Mouse (Mus musculus): ENCODE data around the gene Mkln1.

Gene Mkln1

GRCm38 (mm10) chr6:31519001-31519471, 120.5 kb downstream of the Mkln1 start:
- DNase-seq: no peak

- no peak for DNase-seq
These were observed 122.1 kb downstream of the Mkln1 start for GRCm38 (mm10) chr6:31520486-31521215.

GRCm38 (mm10) chr6:31521491-31522355, 123.2 kb downstream of the Mkln1 start:
- no peak for DNase-seq

- no peak for DNase-seq
These were observed 123.9 kb downstream of the Mkln1 start for GRCm38 (mm10) chr6:31522478-31522877.

- no peak for DNase-seq
These were observed 124.5 kb downstream of the Mkln1 start for GRCm38 (mm10) chr6:31523039-31523438.

- DNase-seq: no peak
These were observed 125.1 kb downstream of the Mkln1 start for GRCm38 (mm10) chr6:31523657-31524056.

GRCm38 (mm10) chr6:31524121-31524520, 125.6 kb downstream of the Mkln1 start:
- no peak for DNase-seq

- no peak for DNase-seq
These were observed 126.1 kb downstream of the Mkln1 start for GRCm38 (mm10) chr6:31524647-31525046.

GRCm38 (mm10) chr6:31525231-31525900, 126.8 kb downstream of the Mkln1 start:
- DNase-seq: peak; percentile 29 to 48

GRCm38 (mm10) chr6:31526929-31527328, 128.4 kb downstream of the Mkln1 start:
- DNase-seq: no peak

GRCm38 (mm10) chr6:31527897-31528296, 129.4 kb downstream of the Mkln1 start:
- peak in 1 of 2 experiments; percentile 24 for DNase-seq

GRCm38 (mm10) chr6:31528339-31528738, 129.8 kb downstream of the Mkln1 start:
- no peak for DNase-seq

GRCm38 (mm10) chr6:31531880-31532279, 133.3 kb downstream of the Mkln1 start:
- DNase-seq: no peak

- no peak for DNase-seq
These were observed 136.2 kb downstream of the Mkln1 start for GRCm38 (mm10) chr6:31534705-31535104.

- DNase-seq: no peak
These were observed 138.7 kb downstream of the Mkln1 start for GRCm38 (mm10) chr6:31537193-31537592.

GRCm38 (mm10) chr6:31538112-31538511, 139.6 kb downstream of the Mkln1 start:
- DNase-seq: no peak

GRCm38 (mm10) chr6:31540018-31540417, 141.5 kb downstream of the Mkln1 start:
- DNase-seq: no peak

GRCm38 (mm10) chr6:31544318-31544717, 145.8 kb downstream of the Mkln1 start:
- no peak for DNase-seq

GRCm38 (mm10) chr6:31549361-31550051, 151.0 kb downstream of the Mkln1 start:
- DNase-seq: no peak

GRCm38 (mm10) chr6:31550876-31551532, 152.5 kb downstream of the Mkln1 start:
- no peak for DNase-seq

GRCm38 (mm10) chr6:31556460-31557100, 158.0 kb downstream of the Mkln1 start:
- no peak for DNase-seq

All from thymus, postnatal 36 days (tissue).